Mouse (Mus musculus) midbrain, embryonic 14.5 days (tissue): ENCODE measurements at regions not wholly inside any gene's neighbourhood (a gene's known extent, or its start where the extent isn't known, plus 50 kb on each side); places are given as distances from the start of the nearest gene placed in this dataset.
A peak's percentile ranks its signal among the peaks of the same experiment; 100 is the strongest.

ENCODE experiments used
- ATAC-seq: fragments of 200-750 bp; cut with Nextera tagmentation; 2 replicates; pipeline ENCODE4 v1.8.0; 2017; ENCODE audit warnings: moderate number of reproducible peaks, moderate library complexity; ENCODE audit not compliant: low FRiP score, low TSS enrichment
- DNase-seq: peaks from one replicate; pipeline ENCODE4 v3.0.0-alpha.2; 2015
- H3K27ac ChIP-seq: fragments of 300-500 bp; sonication (generic); replicated peaks from 2 replicates; pipeline ENCODE4 v1.5.1; 2014; ENCODE audit warnings: mild to moderate bottlenecking, low read depth, low read length, moderate library complexity
- H3K27me3 ChIP-seq: fragments of 300-500 bp; sonication (generic); 2 replicates; pipeline ENCODE4 v1.6.1; 2014; ENCODE audit warnings: low read length, control low read depth, mixed read lengths; ENCODE audit not compliant: control insufficient read depth, insufficient read depth
- H3K36me3 ChIP-seq: fragments of 300-500 bp; sonication (generic); 2 replicates; pipeline ENCODE4 v1.6.1; 2014; ENCODE audit warnings: low read length, control low read depth; ENCODE audit not compliant: control insufficient read depth, insufficient read depth
- H3K4me1 ChIP-seq: fragments of 300-500 bp; sonication (generic); 2 replicates; pipeline ENCODE4 v1.6.1; 2014; ENCODE audit warnings: mild to moderate bottlenecking, antibody characterized with exemption, low read length, control low read depth; ENCODE audit not compliant: control insufficient read depth, insufficient read depth
- H3K4me2 ChIP-seq: fragments of 300-500 bp; sonication (generic); 2 replicates; pipeline ENCODE4 v1.6.1; 2014; ENCODE audit warnings: mild to moderate bottlenecking, low read length, moderate library complexity
- H3K4me3 ChIP-seq: fragments of 300-500 bp; sonication (generic); replicated peaks from 2 replicates; pipeline ENCODE4 v1.5.1; 2014; ENCODE audit warnings: low read depth, low read length
- H3K9ac ChIP-seq: fragments of 300-500 bp; sonication (generic); replicated peaks from 2 replicates; pipeline ENCODE4 v1.6.1; 2014; ENCODE audit warnings: mild to moderate bottlenecking, low read length, moderate library complexity
- H3K9me3 ChIP-seq: fragments of 300-500 bp; sonication (generic); 2 replicates; pipeline ENCODE4 v1.6.1; 2016; ENCODE audit warnings: low read length, control low read depth, mixed read lengths; ENCODE audit not compliant: control insufficient read depth
- WGBS: fragments of 180-500 bp; shearing (Covaris S2); extraction: QIAGEN DNeasy Blood & Tissue Kit; methylation state at CpG from one replicate; pipeline ENCODE4 v1.1.7; 2014; 5-methylcytosine and 5-hydroxymethylcytosine counted together

DNA sequence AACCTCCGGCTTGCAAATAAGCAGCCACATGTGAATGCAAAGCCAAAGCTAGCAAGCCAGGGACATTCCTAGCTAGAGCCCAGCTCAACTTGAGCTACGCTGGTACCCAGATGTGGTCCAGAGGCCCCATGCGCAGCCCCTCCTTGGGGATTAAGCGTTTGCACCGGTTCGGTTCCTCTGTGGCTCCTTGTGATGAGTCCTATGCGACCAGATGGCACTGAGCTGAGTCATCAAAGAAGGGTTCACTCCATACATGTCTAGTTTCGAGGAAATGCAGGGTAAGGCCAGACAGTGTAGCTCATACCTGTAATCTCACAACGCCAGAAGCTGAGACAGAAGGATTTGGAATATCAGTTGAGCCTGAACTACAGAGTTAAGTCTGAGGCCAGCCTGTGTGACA, 119.4 kb downstream of the Kctd15 start:
- no peak overlapping the region for H3K4me3 ChIP-seq
- ATAC-seq (no peak), DNase-seq (no peak)
- H3K27ac ChIP-seq: no peak overlapping the region
- no peak overlapping the region for H3K9ac ChIP-seq
- WGBS: 80% methylated on average over 9 of the region's 9 CpGs
- H3K36me3 ChIP-seq: no peaks in the 10 kb centered on the region
- no peaks in the 10 kb centered on the region for H3K4me1 ChIP-seq
- no peaks in the 10 kb centered on the region for H3K9me3 ChIP-seq
- H3K4me2 ChIP-seq: no peak overlapping the region
- no peaks in the 10 kb centered on the region for H3K27me3 ChIP-seq

DNA sequence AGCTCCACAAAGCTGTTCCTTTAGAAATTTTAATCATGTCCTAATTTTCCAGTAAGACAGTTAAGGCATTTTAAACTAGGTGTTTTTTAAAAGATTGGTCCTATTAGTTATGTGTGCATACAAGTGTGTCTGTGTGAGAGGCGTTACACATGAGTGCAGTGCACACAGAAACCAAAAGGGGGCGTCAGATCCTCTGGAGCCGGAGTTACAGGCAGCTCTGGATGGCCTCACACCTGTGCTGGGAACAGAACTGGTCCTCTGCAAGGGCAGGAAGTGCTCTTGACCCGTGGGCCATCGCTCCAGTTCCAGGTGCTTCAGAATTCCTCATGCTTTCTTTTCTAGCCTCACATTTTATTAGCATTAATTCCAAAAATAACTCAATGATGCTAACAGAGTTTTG, 122.3 kb downstream of the Kctd15 start:
- H3K9me3 ChIP-seq: no peaks in the 10 kb centered on the region
- no peak overlapping the region for H3K27ac ChIP-seq
- no peaks in the 10 kb centered on the region for H3K27me3 ChIP-seq
- no peaks in the 10 kb centered on the region for H3K4me1 ChIP-seq
- H3K36me3 ChIP-seq: no peaks in the 10 kb centered on the region
- no peak overlapping the region for H3K9ac ChIP-seq
- no peak for DNase-seq
- ATAC-seq: no peak
- 70% methylated on average over 5 of the region's 5 CpGs for WGBS
- no peak overlapping the region for H3K4me2 ChIP-seq
- no peak overlapping the region for H3K4me3 ChIP-seq

DNA sequence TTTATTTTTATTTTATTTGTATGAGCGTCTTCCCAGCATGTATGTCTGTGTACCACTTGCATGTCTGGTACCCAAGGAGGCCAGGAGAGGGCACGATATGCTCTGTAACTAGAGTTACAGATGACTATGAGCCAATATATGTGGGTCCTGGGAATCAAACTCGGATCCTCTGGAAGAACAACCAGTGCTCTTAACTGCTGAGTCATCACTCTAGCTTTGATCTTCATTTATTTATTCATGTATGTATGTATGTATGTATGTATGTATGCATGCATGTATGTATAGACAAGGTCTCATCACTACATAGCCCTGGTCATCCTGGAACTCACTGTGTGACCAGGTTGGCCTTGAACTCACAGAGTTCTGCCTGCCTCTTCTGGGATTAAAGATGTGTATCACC, 124.9 kb downstream of the Kctd15 start:
- ATAC-seq (no peak), DNase-seq (no peak)
- Histone ChIP-seq H3K4me2 (no peak overlapping the region), H3K36me3 (no peaks in the 10 kb centered on the region), H3K4me1 (no peaks in the 10 kb centered on the region), H3K9me3 (no peaks in the 10 kb centered on the region), H3K4me3 (no peak overlapping the region), H3K27me3 (no peaks in the 10 kb centered on the region), H3K9ac (no peak overlapping the region), H3K27ac (no peak overlapping the region)
- 94% methylated on average over 3 of the region's 3 CpGs for WGBS

DNA sequence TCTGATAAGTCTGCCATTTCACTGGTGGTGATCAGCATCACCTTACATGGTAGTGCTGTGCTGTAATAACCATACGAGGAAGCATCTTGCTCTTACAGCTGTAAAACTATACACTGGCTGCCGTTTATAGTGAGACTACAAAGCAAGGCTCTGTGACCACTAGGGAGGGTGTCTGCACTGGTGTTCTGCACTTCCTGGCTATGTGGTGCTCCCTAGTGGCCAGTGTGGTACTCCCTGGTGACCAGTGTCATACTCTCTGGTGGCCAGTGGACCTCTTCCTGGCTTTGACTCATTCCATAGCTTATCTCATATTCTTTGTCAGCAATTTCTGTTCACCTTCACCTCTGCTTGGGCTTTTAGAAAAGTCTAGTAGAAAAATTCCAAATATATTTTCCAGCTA, 114.7 kb upstream of the Lsm14a start:
- no peak for ATAC-seq
- Histone ChIP-seq H3K27me3 (no peaks in the 10 kb centered on the region), H3K27ac (no peak overlapping the region), H3K4me1 (no peaks in the 10 kb centered on the region), H3K4me2 (no peak overlapping the region), H3K36me3 (no peaks in the 10 kb centered on the region), H3K9ac (no peak overlapping the region), H3K4me3 (no peak overlapping the region), H3K9me3 (no peaks in the 10 kb centered on the region)
- no peak for DNase-seq
- 85% methylated on average over 2 of the region's 2 CpGs for WGBS

DNA sequence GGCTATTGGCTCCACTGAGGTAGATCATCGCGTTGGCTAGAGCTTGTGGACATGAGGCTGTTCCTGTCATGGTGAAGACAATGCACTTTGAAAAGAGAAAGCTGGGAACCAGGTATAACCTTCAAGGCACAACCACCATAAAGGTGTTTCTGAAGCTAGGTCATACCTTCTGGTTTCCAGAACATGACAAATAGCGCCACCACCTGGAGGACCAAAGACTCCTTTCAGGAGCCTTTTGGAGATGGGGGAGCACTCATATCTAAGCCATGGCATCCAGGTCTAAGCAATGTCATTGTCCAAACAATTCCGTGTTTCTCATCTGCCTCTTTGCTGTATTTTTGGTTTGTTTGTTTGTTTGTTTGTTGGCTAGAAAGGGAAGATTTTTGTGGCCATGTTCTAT, 113.7 kb upstream of the Lsm14a start:
- ATAC-seq (no peak), DNase-seq (no peak)
- WGBS: 68% methylated on average over 4 of the region's 4 CpGs

DNA sequence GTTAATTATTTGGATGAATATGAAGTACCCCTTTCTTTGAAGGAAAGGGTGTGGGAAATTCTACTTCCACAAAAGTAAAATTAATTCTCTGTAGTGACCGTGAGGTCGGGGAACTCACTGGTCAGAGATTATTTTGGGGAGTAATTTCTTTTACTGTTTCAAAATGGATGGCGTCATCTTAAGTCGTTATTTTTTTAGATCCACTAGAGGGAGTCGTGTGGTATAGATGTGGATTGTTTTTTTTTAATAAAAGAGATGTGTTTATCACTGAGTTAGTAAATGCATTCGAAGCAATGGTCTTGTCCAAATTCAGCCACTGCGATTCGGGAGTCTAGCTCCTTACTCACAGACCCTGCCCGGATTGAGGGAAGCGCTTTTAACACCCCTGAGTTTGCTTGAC, 100.8 kb upstream of the Lsm14a start:
- Histone ChIP-seq H3K36me3 (no peaks in the 10 kb centered on the region), H3K4me3 (no peak overlapping the region), H3K4me2 (no peak overlapping the region), H3K9me3 (no peaks in the 10 kb centered on the region), H3K27ac (no peak overlapping the region), H3K9ac (no peak overlapping the region), H3K4me1 (no peaks in the 10 kb centered on the region), H3K27me3 (no peaks in the 10 kb centered on the region)
- peak; percentile 74 for DNase-seq
- no peak for ATAC-seq
- 66% methylated on average over 10 of the region's 10 CpGs for WGBS

More for the DNA sequence above, 113.7 kb upstream of the Lsm14a start:
- Histone ChIP-seq H3K4me1 (no peaks in the 10 kb centered on the region), H3K9ac (no peak overlapping the region), H3K4me2 (no peak overlapping the region), H3K4me3 (no peak overlapping the region), H3K27ac (no peak overlapping the region), H3K36me3 (no peaks in the 10 kb centered on the region), H3K27me3 (no peaks in the 10 kb centered on the region), H3K9me3 (no peaks in the 10 kb centered on the region)

DNA sequence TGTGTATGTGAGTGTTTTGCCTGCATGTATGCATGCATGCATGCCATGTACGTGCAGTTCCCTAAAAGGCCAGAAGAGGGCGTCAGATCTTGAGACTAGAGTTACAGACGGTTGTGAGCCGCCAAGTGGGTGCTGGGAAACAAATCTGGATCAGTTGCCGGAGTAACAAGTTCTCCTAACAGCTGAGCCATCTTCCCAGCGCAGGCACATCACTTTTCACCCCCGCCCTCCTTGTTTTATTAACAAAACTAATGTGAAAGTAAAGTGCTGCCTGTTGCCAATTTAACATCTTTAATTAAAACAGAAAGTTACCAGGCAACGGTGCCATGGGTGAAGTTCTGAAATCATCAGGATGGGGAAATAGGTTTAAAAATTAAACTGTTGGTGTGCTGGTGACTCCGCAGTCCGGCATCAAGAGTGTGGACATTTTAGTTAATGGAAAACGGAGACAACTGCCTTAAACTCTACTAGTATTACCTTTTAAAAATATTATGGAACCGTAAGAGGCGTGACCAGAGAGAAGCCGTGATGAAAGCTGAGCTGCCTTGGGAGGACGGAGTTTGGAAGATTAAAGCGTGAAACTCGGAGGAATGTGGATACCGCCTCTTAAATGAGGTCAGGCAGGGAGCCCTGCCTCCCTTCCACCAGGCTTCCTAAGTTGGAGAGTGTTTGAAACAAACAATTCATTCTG, 91.9 kb upstream of the Lsm14a start:
- no peak overlapping the region for H3K9ac ChIP-seq
- ATAC-seq (no peak), DNase-seq (no peak)
- H3K27me3 ChIP-seq: no peaks in the 10 kb centered on the region
- H3K4me1 ChIP-seq: no peaks in the 10 kb centered on the region
- 0 out of 2 replicates have a peak, but pooled peaks cover 4% of the 10 kb centered on the region for H3K9me3 ChIP-seq
- H3K4me2 ChIP-seq: no peak overlapping the region
- WGBS: 79% methylated on average over 18 of the region's 18 CpGs
- no peak overlapping the region for H3K27ac ChIP-seq
- no peaks in the 10 kb centered on the region for H3K36me3 ChIP-seq
- H3K4me3 ChIP-seq: no peak overlapping the region

DNA sequence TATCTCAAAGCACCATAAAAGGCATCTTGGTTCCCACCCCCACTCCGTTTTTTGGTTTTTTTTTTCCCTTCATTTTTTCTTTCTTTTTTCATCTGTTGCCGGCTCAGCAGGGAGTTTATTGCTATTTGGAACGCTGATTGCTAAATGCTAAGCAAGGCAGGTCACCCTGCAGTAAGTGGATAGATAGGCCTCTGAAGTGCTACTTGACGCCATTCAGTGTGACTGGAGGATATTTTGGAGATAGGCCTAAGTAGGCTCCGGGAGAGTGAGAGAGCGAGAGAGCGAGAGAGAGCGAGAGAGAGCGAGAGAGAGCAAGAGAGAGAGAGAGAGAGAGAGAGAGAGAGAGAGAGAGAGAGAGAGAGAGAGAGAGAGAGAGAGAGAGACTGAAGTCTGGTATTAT, 90.3 kb upstream of the Lsm14a start:
- Histone ChIP-seq H3K27me3 (no peaks in the 10 kb centered on the region), H3K27ac (no peak overlapping the region), H3K4me3 (no peak overlapping the region), H3K36me3 (no peaks in the 10 kb centered on the region), H3K9ac (no peak overlapping the region), H3K9me3 (0 out of 2 replicates have a peak, but pooled peaks cover 4% of the 10 kb centered on the region), H3K4me2 (no peak overlapping the region), H3K4me1 (no peaks in the 10 kb centered on the region)
- WGBS: 85% methylated on average over 9 of the region's 9 CpGs
- ATAC-seq: no peak
- DNase-seq: no peak

DNA sequence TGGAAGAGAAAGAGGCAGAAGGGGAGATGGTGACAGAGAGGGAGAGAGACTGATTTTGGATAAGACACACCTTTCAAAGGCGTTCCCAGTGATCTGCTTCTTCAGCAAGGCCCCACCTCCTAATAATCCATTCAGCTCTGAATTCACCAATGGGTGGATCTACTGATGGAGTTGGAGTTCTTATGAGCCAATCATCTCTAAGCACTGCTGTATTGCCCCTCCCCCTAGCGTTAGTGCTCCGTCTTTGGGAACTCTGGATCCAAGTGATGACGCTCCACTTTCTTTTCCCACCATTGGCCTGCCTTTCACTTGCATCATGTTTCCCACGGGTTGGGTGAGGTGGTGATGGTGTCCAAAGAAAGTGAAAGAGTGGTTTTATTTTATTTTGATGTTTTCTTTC, 87.7 kb upstream of the Lsm14a start:
- no peak overlapping the region for H3K9ac ChIP-seq
- H3K36me3 ChIP-seq: no peaks in the 10 kb centered on the region
- H3K4me3 ChIP-seq: no peak overlapping the region
- no peak for DNase-seq
- H3K27ac ChIP-seq: no peak overlapping the region
- 0 out of 2 replicates have a peak, but pooled peaks cover 4% of the 10 kb centered on the region for H3K9me3 ChIP-seq
- H3K4me2 ChIP-seq: no peak overlapping the region
- 81% methylated on average over 5 of the region's 5 CpGs for WGBS
- H3K4me1 ChIP-seq: no peaks in the 10 kb centered on the region
- no peaks in the 10 kb centered on the region for H3K27me3 ChIP-seq
- ATAC-seq: no peak
